Mouse (Mus musculus): ENCODE data around the gene 2410137M14Rik. TPM values are rescaled to one million over a fixed set of nuclear protein-coding genes. Genes with fewer than 3 reads are reported as not detected.
"Not testable (repeated sequence)": the region's sequence is repeated elsewhere in the genome, so short reads cannot be mapped to it uniquely, and the experiment has no call there.

2410137M14Rik gene
- total RNA-seq, 2 experiments from 2014 or later, result not detected

DNA sequence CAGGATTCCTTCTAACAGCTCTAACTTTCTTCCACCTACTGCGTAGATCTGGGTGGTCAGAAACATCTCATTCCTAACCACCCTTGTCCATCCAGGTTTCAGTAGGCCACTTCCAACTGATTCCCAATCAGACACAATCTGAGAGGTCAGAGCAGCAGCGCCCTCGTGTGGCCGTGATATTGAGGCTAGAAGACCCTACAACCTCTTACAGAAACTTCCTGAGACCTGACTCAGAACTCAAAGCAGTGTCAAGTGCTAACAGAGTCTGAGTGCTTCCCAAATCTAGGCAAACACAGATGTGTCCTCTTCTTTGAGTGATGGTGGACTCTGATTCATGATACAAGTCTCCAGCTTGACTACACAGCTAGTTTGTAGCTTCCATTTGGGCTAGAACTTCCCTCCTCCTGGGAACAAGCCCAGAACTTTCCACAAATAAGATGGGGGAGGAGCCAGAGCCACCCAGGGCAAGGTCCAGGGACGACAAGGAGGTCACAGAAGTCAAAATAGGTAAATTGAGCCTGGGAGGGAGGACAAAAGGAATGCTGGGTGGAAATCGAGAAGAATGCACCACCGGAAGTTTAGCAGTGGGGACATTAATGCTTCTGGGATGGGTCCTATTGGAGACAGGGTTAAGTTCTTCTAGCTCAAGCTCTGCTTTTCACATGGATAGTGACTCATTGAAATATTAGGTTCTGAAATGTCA lies 16.1 kb upstream of the 2410137M14Rik start:
- ATAC-seq (replicated peaks; ENCODE audit: low FRiP score, low TSS enrichment, poor library complexity, severe bottlenecking), result no peak; the same call in 1 of the 2 replicates

DNA sequence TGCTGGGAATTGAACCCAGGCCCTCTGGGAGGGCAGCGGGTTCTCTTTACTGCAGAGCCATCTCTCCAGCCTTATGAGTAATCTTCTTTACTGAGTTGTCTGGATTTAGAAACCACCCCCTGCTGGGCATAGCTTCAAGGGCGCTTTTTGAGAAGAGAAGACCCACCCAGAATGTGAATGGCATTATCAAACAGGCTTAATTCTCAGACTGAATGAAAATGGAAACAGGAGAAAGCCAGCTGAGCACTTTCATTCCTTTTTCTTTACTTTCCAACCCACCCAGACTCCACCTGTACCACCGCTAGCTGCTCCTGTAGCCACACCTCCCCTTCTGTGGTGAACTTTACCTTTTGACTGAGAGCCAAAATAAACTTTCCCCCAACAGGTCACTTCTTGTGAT lies 14.4 kb upstream of the 2410137M14Rik start:
- no peak for ATAC-seq (replicated peaks; ENCODE audit: low FRiP score, low TSS enrichment, poor library complexity, severe bottlenecking)

- ATAC-seq (replicated peaks; ENCODE audit: low FRiP score, low TSS enrichment, poor library complexity, severe bottlenecking), result no peak
Measured at GRCm38 (mm10) chr17:36994528-36994927, 13.5 kb upstream of the 2410137M14Rik start.

DNA sequence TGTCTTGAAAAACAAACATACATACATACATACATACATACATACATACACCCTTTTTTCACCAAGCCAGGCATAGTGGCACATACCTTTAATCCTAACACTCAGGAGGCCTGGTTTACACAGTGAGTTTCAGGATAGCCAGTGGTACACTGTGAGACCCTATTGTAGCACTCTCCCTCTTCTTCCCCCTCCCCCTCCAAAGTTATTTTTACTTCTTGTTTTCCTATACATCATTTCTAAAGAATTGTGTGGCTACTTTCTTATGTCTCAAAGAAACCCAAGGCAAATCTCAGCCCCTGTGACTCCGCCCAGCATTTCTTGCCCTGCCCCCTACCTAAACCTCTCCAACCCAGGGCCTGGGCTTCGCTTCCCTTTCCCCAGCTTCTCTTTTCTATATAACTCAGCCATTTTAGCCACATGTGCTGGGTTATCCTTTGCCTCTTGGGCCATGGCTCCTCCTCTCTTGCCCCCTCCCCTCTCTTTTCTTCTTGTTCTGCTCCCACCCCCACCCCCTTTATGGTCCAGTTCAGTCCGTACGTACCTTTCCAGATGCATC lies 12.8 kb upstream of the 2410137M14Rik start:
- no peak for ATAC-seq (replicated peaks; ENCODE audit: low FRiP score, low TSS enrichment, poor library complexity, severe bottlenecking)

GRCm38 (mm10) chr17:36992336-36993104 lies 11.5 kb upstream of the 2410137M14Rik start:
- peak; percentile 56; the same call in 1 of the 2 replicates for ATAC-seq (replicated peaks; ENCODE audit: low FRiP score, low TSS enrichment, poor library complexity, severe bottlenecking)

DNA sequence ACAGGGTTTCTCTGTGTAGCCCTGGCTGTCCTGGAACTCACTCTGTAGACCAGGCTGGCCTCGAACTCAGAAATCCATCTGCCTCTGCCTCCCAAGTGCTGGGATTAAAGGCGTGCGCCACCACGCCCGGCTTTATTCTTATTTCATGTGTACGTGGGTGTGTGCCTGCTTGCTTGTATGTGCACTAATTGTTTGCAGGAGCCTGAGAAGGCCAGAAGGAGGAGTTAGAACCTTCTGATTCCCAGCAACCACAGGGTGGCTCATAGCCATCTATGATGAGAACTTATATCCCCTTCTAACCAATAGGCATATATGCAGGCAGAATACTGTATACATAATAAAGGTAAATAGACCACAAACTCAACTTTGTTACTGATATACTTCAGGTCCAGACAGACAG lies 9.6 kb upstream of the 2410137M14Rik start:
- ATAC-seq (replicated peaks; ENCODE audit: low FRiP score, low TSS enrichment, poor library complexity, severe bottlenecking), result not testable (repeated sequence)

GRCm38 (mm10) chr17:36989437-36989836 lies 8.4 kb upstream of the 2410137M14Rik start, which contains the start of gene H2-M5:
H2-M5 (minus strand) TSS chr17:36989537.
- no peak for ATAC-seq (replicated peaks; ENCODE audit: low FRiP score, low TSS enrichment, poor library complexity, severe bottlenecking)

DNA sequence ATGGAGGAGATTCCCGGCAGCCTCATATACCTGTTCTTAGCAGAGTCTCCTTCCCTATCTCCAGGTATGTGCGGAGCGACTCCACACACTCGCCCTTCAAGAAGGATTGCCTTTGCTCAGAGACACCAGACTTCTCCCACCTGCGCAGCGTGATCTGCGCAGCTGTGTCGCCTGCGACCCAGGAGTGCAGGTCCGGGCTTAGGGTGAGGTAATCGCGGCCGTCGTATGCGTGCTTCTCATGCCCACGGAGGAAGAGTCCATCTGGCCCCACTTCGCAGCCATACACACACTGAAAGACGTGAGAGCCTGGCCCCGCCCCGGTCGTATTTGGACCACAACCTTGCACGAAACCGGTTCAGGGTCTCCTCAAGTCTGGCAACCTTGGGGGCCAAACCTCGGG lies 7.4 kb upstream of the 2410137M14Rik start:
- ATAC-seq (replicated peaks; ENCODE audit: low FRiP score, low TSS enrichment, poor library complexity, severe bottlenecking), result no peak

- no peak for ATAC-seq (replicated peaks; ENCODE audit: low FRiP score, low TSS enrichment, poor library complexity, severe bottlenecking)
Measured at GRCm38 (mm10) chr17:36982253-36983155, 1.5 kb upstream of the 2410137M14Rik start.

- no peak for ATAC-seq (replicated peaks; ENCODE audit: low FRiP score, low TSS enrichment, poor library complexity, severe bottlenecking)
Measured at GRCm38 (mm10) chr17:36981845-36982244, 808 bp upstream of the 2410137M14Rik start.

- ATAC-seq (replicated peaks; ENCODE audit: low FRiP score, low TSS enrichment, poor library complexity, severe bottlenecking), result no peak
Measured at GRCm38 (mm10) chr17:36973271-36973787, 7.7 kb downstream of the 2410137M14Rik start.

GRCm38 (mm10) chr17:36972791-36973190 lies 8.2 kb downstream of the 2410137M14Rik start:
- ATAC-seq (replicated peaks; ENCODE audit: low FRiP score, low TSS enrichment, poor library complexity, severe bottlenecking), result no peak

GRCm38 (mm10) chr17:36971172-36971850 lies 9.7 kb downstream of the 2410137M14Rik start:
- ATAC-seq (replicated peaks; ENCODE audit: low FRiP score, low TSS enrichment, poor library complexity, severe bottlenecking), result no peak

DNA sequence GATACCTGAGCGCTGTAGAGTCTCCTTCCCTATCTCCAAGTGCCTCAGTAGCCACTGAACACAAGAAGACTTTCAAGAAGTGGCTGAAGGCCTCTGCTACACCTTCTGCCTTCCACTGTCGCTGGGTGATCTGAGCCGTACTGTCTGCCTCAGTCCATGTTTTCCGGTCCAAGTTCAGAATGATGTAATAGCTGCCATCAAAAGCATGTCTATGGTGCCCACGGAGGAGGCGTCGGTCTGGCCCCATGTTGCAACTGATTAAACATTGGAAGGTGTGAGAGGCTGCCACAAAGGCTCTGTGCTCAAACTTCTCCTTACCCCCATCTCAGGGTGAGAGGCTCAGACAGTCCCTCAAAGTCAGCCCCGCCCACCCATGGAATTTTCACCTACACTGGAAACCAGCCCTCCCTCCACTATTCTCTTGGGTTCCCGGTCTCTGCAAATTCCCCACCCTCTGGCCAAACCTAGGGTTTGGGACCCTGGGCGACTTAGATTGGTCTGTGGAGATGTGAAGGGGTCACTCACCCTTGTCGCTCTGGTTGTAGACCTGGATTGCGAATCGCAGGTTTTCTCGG lies 10.6 kb downstream of the 2410137M14Rik start:
- no peak for ATAC-seq (replicated peaks; ENCODE audit: low FRiP score, low TSS enrichment, poor library complexity, severe bottlenecking)

DNA sequence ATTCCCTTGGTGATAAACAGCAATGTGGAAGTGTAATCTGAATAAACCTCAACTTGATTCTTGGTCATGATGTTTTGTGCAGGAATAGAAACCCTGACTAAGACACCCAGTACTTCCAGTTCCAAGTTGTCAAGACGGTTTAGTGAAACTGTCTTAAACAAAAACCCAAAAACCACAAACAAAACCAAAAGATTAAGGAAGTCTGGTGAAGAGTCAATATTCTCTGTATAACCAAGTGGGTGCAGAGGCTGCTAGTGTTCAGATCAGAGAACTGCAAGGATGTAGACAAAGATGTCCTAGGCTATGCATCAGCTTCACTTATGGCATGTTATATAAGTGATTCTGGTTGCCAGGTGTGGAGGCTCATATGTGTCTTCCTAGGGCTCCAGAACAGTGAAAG lies 14.2 kb downstream of the 2410137M14Rik start:
- no peak for ATAC-seq (replicated peaks; ENCODE audit: low FRiP score, low TSS enrichment, poor library complexity, severe bottlenecking)

DNA sequence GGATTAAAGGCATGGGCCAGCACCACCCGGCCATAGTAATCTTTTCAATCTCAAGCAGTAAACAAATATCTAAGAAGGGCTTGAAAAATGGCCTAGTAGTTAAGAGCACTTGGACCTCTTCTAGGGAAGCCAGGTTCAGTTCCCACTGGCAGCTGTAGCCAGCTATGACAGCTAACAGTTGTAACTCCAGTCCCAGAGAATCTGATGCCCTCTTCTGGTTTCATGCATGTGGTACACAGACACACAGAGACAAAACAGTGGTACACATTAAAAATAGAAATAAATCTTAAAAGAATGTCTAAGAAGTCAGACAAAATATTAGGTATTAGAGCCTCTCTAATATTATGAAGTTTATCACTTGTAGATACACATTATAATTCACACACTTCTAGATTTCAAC lies 19.9 kb downstream of the 2410137M14Rik start:
- ATAC-seq (replicated peaks; ENCODE audit: low FRiP score, low TSS enrichment, poor library complexity, severe bottlenecking), result no peak

DNA sequence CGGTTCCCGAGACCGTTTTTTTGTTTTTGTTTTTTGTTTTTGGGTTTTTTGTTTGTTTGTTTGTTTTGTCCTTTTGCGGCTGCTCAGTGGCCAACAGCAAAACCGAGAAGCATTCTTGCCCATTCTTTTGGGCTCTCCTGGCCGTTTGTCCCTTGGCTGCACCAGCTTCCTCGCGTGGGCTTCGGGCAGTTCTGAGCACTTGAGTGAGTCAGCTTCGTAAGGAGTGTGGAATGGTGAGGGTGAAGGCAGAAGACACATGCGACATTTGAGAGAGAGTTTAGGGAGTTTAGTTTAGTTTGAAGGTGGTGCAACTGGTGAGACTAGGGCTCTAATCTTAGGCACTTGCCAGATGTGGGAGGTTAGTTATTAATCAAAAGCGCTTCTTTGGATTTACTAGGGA lies 22.2 kb downstream of the 2410137M14Rik start:
- 0 out of 2 replicates have a peak, but pooled peaks have one; percentile 31 for ATAC-seq (replicated peaks; ENCODE audit: low FRiP score, low TSS enrichment, poor library complexity, severe bottlenecking)

DNA sequence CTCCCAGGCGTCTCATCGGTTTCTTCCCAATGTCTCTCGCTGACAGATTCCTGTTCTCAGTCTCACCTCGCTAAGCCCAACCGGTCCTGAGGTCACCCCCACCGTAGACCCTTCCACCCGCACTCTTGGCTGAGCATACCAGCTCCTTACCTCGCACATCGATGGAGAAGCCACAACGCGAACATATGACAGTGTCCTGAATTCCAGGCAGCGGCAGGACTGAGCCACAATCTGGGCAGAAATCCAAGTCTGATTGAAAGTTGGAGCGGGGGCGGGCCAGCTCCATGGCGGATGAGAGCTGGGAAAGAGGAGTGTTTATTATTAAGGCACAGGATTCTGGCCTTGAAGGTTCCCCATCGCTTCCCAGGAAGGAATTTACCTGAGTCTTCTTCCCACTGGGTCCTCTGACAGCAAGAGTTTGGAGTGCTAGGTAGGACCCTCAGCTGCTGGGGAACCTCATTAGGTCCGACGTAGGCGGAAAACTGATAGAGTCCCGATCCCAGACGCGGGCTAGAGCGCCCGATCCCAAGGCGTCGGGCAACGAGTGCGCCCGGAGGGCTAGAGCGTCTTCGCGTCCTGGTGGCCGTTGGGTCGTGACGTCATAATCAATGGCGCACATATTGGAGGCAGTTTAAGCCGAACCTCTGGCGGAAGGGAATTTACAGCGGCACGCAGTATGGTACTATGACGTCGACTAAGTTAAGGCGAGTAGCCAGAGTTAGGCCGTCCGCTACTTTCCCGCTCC lies 22.9 kb downstream of the 2410137M14Rik start, which contains the start of the genes Znrd1 and Znrd1as:
TSS of gene Znrd1 (minus strand) at position 561 of the 745 bp plus-strand sequence.
TSS of gene Znrd1as (plus strand) at position 594 of the 745 bp plus-strand sequence.
- ATAC-seq (replicated peaks; ENCODE audit: low FRiP score, low TSS enrichment, poor library complexity, severe bottlenecking), result peak; percentile 97
